Mouse (Mus musculus) liver, postnatal 0 days (tissue): ENCODE results near the gene Fgd5. TPM values are rescaled to one million over a fixed set of nuclear protein-coding genes. Genes with fewer than 3 reads are reported as not detected.

ENCODE experiments used
- ATAC-seq: fragments of 200-750 bp; cut with Nextera tagmentation; 2 replicates; pipeline ENCODE4 v1.8.0; 2017; ENCODE audit warnings: mild to moderate bottlenecking, moderate library complexity
- DNase-seq: peaks from one replicate; pipeline ENCODE4 v3.0.0-alpha.2; 2016
- H3K27ac ChIP-seq: fragments of 300-500 bp; sonication (generic); 2 replicates; pipeline ENCODE4 v1.5.1; 2014; ENCODE audit warnings: antibody characterized with exemption, moderate library complexity, mild to moderate bottlenecking, low read depth
- H3K27me3 ChIP-seq: fragments of 300-500 bp; sonication (generic); 2 replicates; pipeline ENCODE4 v1.6.1; 2014; ENCODE audit warnings: low read length, control low read depth, mixed read lengths; ENCODE audit not compliant: insufficient read depth
- H3K36me3 ChIP-seq: fragments of 300-500 bp; sonication (generic); replicated peaks from 2 replicates; pipeline ENCODE4 v1.6.1; 2014; ENCODE audit warnings: mild to moderate bottlenecking, control low read depth, low read length, moderate library complexity, mixed read lengths; ENCODE audit not compliant: insufficient read depth
- H3K4me1 ChIP-seq: fragments of 300-500 bp; sonication (generic); 2 replicates; pipeline ENCODE4 v1.6.1; 2014; ENCODE audit warnings: antibody characterized with exemption, mild to moderate bottlenecking, control low read depth; ENCODE audit not compliant: insufficient read depth
- H3K4me2 ChIP-seq: fragments of 300-500 bp; sonication (generic); 2 replicates; pipeline ENCODE4 v1.6.1; 2014; ENCODE audit warnings: low read depth, mild to moderate bottlenecking, low read length, moderate library complexity, mixed read lengths
- H3K4me3 ChIP-seq: fragments of 300-500 bp; sonication (generic); 2 replicates; pipeline ENCODE4 v1.5.1; 2014; ENCODE audit warnings: low read depth, low read length
- H3K9ac ChIP-seq: fragments of 300-500 bp; sonication (generic); replicated peaks from 2 replicates; pipeline ENCODE4 v1.6.1; 2014; ENCODE audit warnings: mild to moderate bottlenecking, moderate library complexity
- H3K9me3 ChIP-seq: fragments of 300-500 bp; sonication (generic); 2 replicates; pipeline ENCODE4 v1.6.1; 2016; ENCODE audit warnings: mild to moderate bottlenecking, control low read depth, low read length, mixed read lengths
- CTCF ChIP-seq: sonication (generic); IDR thresholded peaks from 2 replicates; pipeline ENCODE4 v1.5.1; 2016; ENCODE audit warnings: antibody characterized with exemption, low read depth
- EP300 ChIP-seq: IDR thresholded peaks from 2 replicates; pipeline ENCODE4 v1.6.1; 2016; ENCODE audit warnings: antibody characterized with exemption, low read depth, mild to moderate bottlenecking
- WGBS: fragments of 180-500 bp; shearing (Covaris S2); extraction: QIAGEN DNeasy Blood & Tissue Kit; methylation state at CpG from one replicate; pipeline ENCODE4 v1.1.7; 2014; ENCODE audit not compliant: insufficient replicate concordance; 5-methylcytosine and 5-hydroxymethylcytosine counted together
- polyA plus RNA-seq: library from polyadenylated mRNA; unstranded; fragments of >200 nt; fragmentation: Nextera tagmentation; extraction: Ambion mirVana; gene quantifications from 2 replicates; pipeline ENCODE4 v1.2.1, GENCODE M21; 2015

The Fgd5 gene
- polyA plus RNA-seq, 1 experiment from 2014 or later, result 2.3 TPM

GRCm38 (mm10) chr6:92004137-92004805 lies 25.6 kb downstream of the Fgd5 start:
- no peaks in the 10 kb centered on the region; the same call in 1 of the 2 replicates for H3K4me1 ChIP-seq
- H3K9ac ChIP-seq, result no peak overlapping the region
- WGBS, result 72% methylated on average over 6 of the region's 6 CpGs
- H3K9me3 ChIP-seq, result no peaks in the 10 kb centered on the region
- H3K4me2 ChIP-seq, result no peak overlapping the region
- no peaks in the 10 kb centered on the region for H3K36me3 ChIP-seq
- no peak for TF ChIP-seq CTCF
- no peak for TF ChIP-seq EP300
- H3K4me3 ChIP-seq, result no peak overlapping the region
- H3K27ac ChIP-seq, result no peak overlapping the region
- no peaks in the 10 kb centered on the region for H3K27me3 ChIP-seq
- DNase-seq (no peak), ATAC-seq (no peak)

DNA sequence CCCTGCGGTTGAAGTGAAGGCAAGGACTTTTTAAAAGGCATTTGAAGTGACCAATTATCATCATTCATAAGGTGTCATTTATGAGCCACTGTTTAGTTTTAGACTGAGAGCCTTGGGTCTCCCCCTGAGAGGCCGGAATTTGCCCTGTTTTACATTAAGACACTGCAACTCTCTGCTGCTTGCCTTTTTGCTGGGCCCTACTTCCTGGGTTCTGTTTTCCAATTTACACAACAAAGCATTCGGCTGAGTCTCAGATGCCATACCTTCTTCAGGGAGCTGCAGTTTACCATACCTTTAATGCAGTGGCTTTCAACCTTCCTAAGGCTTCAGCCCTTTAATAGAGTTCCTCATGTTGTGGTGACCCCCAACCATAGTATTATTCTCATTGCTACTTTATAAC lies 26.1 kb downstream of the Fgd5 start:
- DNase-seq (no peak), ATAC-seq (no peak)
- Histone ChIP-seq H3K27ac (no peak overlapping the region), H3K27me3 (no peaks in the 10 kb centered on the region), H3K9ac (no peak overlapping the region), H3K4me2 (no peak overlapping the region), H3K4me3 (no peak overlapping the region), H3K4me1 (no peaks in the 10 kb centered on the region; the same call in 1 of the 2 replicates), H3K9me3 (no peaks in the 10 kb centered on the region), H3K36me3 (no peaks in the 10 kb centered on the region)
- WGBS, result 65% methylated on average over 3 of the region's 3 CpGs
- TF ChIP-seq CTCF (no peak), EP300 (no peak)

GRCm38 (mm10) chr6:92010895-92011294 lies 32.2 kb downstream of the Fgd5 start:
- H3K9ac ChIP-seq, result no peak overlapping the region
- H3K4me3 ChIP-seq, result no peak overlapping the region
- no peaks in the 10 kb centered on the region for H3K4me1 ChIP-seq
- H3K27ac ChIP-seq, result no peak overlapping the region
- DNase-seq (no peak), ATAC-seq (no peak)
- H3K27me3 ChIP-seq, result no peaks in the 10 kb centered on the region
- TF ChIP-seq CTCF (no peak), EP300 (no peak)
- no peaks in the 10 kb centered on the region for H3K36me3 ChIP-seq
- no peaks in the 10 kb centered on the region for H3K9me3 ChIP-seq
- 61% methylated on average over 2 of the region's 2 CpGs for WGBS
- H3K4me2 ChIP-seq, result no peak overlapping the region

DNA sequence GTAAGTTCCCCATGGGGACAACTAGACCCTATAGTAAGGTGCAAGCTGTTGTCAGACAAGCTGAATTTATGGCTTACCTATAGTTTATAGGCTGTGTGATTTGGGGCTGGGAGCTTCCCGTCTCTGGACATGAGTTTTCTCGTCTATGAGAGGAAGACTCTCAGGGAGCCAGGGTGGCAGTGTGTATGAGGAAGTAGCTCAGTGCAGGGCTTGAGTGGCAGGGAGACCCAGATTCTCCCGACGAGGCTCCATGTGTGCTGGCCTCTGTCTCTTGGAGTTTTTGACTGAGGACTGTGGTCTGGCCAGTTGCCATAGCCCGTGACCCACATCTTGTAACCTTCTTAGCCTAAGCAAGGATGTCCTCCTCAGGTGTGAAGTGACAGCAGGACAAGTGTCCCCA lies 33.7 kb downstream of the Fgd5 start:
- Histone ChIP-seq H3K27me3 (no peaks in the 10 kb centered on the region), H3K27ac (no peak overlapping the region), H3K9me3 (no peaks in the 10 kb centered on the region), H3K4me1 (no peaks in the 10 kb centered on the region), H3K9ac (no peak overlapping the region), H3K36me3 (no peaks in the 10 kb centered on the region), H3K4me3 (no peak overlapping the region), H3K4me2 (no peak overlapping the region)
- WGBS, result 39% methylated on average over 5 of the region's 5 CpGs
- no peak for TF ChIP-seq EP300
- no peak for TF ChIP-seq CTCF
- no peak for DNase-seq
- no peak for ATAC-seq

- peak; percentile 51 for DNase-seq
- TF ChIP-seq EP300 (no peak), CTCF (no peak)
- no peak overlapping the region for H3K4me3 ChIP-seq
- no peak for ATAC-seq
- 53% methylated on average over 6 of the region's 6 CpGs for WGBS
- H3K4me2 ChIP-seq, result peak overlapping the region; percentile 26; the same call in 1 of the 2 replicates
- H3K9ac ChIP-seq, result no peak overlapping the region
- H3K4me1 ChIP-seq, result no peaks in the 10 kb centered on the region
- no peak overlapping the region for H3K27ac ChIP-seq
- H3K27me3 ChIP-seq, result no peaks in the 10 kb centered on the region
- no peaks in the 10 kb centered on the region for H3K9me3 ChIP-seq
- no peaks in the 10 kb centered on the region for H3K36me3 ChIP-seq
Observed at GRCm38 (mm10) chr6:92013035-92013434, 34.4 kb downstream of the Fgd5 start.

GRCm38 (mm10) chr6:92013620-92014019 lies 34.9 kb downstream of the Fgd5 start:
- ATAC-seq (no peak), DNase-seq (no peak)
- Histone ChIP-seq H3K4me2 (no peak overlapping the region), H3K9me3 (no peaks in the 10 kb centered on the region), H3K9ac (no peak overlapping the region), H3K4me1 (no peaks in the 10 kb centered on the region), H3K27me3 (no peaks in the 10 kb centered on the region), H3K4me3 (no peak overlapping the region), H3K36me3 (no peaks in the 10 kb centered on the region), H3K27ac (no peak overlapping the region)
- WGBS, result 69% methylated on average over 3 of the region's 3 CpGs
- TF ChIP-seq EP300 (no peak), CTCF (no peak)
